Mouse (Mus musculus): ENCODE data around the gene Pla2g1b. TPM values are rescaled to one million over a fixed set of nuclear protein-coding genes. Genes with fewer than 3 reads are reported as not detected.
A peak's percentile ranks its signal among the peaks of the same experiment; 100 is the strongest.

The Pla2g1b gene
- total and polyA plus RNA-seq, 2 experiments from 2014 or later = not detected

DNA sequence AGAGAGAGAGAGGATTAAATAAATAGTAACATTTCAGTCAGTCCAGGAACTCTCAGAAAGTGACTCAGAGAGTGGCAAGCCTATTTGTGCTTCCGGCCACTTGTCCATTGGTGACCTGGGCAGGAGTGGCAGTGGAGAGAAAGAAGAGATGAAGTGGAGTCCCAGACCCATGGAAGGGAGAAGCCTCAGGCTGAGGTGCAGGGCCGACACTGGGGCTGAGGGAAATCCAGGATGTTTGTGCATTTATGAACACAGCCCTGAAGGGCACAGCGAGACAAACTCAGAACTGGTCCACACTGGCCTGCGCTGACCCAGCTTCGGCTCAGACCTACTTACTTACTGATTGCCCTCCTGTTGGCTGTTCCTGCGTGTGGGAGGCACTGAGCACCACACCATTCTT is 3.7 kb downstream of the Pla2g1b start:
- no peaks in the 10 kb centered on the region for H3K4me1 ChIP-seq (ENCODE audit: control insufficient read depth, insufficient read depth)
- no peak overlapping the region for H3K4me3 ChIP-seq (ENCODE audit: low read depth, low read length)
- no peak overlapping the region for H3K27ac ChIP-seq (ENCODE audit: low read depth)
- DNase-seq (ENCODE audit: low spot score) = no peak
- WGBS = 72% methylated on average over 6 of the region's 6 CpGs
- H3K9ac ChIP-seq (replicated peaks; ENCODE audit: low read depth, low read length) = no peak overlapping the region
- no peak for ATAC-seq (ENCODE audit: insufficient read depth, low read depth)
- H3K4me2 ChIP-seq (ENCODE audit: low read depth, low read length) = no peak overlapping the region
- H3K9me3 ChIP-seq (replicated peaks; ENCODE audit: control insufficient read depth, low read length) = no peaks in the 10 kb centered on the region
- no peaks in the 10 kb centered on the region for H3K36me3 ChIP-seq (replicated peaks; ENCODE audit: control insufficient read depth, insufficient read depth, low read length)
- H3K27me3 ChIP-seq (ENCODE audit: control insufficient read depth, insufficient read depth, low read length) = 0 out of 2 replicates have a peak, but pooled peaks cover 5% of the 10 kb centered on the region
- TF ChIP-seq CTCF (IDR thresholded peaks at IDR 0.05; ENCODE audit: low read depth) = no peak
- no peak for TF ChIP-seq EP300 (IDR thresholded peaks at IDR 0.05; ENCODE audit: low read depth)

DNA sequence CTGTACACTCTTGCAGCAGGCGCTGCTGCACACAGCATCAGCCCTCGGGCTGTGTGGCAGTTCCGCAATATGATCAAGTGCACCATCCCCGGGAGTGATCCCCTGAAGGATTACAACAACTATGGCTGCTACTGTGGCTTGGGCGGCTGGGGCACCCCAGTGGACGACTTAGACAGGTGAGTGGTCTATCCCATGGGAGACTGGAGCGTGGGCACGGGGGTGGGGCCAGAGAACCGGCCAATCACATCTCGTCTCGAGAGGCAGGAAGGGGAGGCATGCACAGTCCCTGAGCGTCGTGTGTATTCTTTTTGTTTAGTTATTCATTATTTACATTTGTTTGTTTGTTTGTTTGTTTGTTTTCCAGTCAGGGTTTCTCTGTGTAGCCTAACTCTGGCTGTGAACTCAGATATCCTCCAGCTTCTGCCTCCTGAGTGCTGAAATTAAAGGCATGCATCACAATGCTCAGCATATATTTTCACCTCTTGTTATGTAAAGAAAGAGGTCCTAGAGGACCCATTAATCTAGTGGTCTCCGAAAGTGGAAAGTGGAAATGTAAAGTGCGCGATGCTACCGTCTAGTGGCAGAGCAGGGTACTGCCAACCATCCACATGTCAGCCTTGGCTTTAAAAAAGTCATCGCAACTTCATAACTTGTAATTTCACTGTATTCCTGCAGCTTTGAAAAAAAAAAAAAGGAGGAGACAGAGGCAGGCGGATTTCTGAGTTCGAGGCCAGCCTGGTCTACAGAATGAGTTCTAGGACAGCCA is 4.9 kb downstream of the Pla2g1b start:
- TF ChIP-seq CTCF (IDR thresholded peaks at IDR 0.05; ENCODE audit: low read depth) (peak; percentile 73), EP300 (IDR thresholded peaks at IDR 0.05; ENCODE audit: low read depth) (no peak)
- Histone ChIP-seq H3K4me3 (ENCODE audit: low read depth, low read length) (no peak overlapping the region), H3K4me1 (ENCODE audit: control insufficient read depth, insufficient read depth) (no peaks in the 10 kb centered on the region), H3K9me3 (replicated peaks; ENCODE audit: control insufficient read depth, low read length) (no peaks in the 10 kb centered on the region), H3K27ac (ENCODE audit: low read depth) (no peak overlapping the region), H3K4me2 (ENCODE audit: low read depth, low read length) (no peak overlapping the region), H3K27me3 (ENCODE audit: control insufficient read depth, insufficient read depth, low read length) (0 out of 2 replicates have a peak, but pooled peaks cover 5% of the 10 kb centered on the region), H3K9ac (replicated peaks; ENCODE audit: low read depth, low read length) (no peak overlapping the region), H3K36me3 (replicated peaks; ENCODE audit: control insufficient read depth, insufficient read depth, low read length) (no peaks in the 10 kb centered on the region)
- ATAC-seq (ENCODE audit: insufficient read depth, low read depth) (no peak), DNase-seq (ENCODE audit: low spot score) (no peak)
- WGBS = 34% methylated on average over 20 of the region's 20 CpGs

DNA sequence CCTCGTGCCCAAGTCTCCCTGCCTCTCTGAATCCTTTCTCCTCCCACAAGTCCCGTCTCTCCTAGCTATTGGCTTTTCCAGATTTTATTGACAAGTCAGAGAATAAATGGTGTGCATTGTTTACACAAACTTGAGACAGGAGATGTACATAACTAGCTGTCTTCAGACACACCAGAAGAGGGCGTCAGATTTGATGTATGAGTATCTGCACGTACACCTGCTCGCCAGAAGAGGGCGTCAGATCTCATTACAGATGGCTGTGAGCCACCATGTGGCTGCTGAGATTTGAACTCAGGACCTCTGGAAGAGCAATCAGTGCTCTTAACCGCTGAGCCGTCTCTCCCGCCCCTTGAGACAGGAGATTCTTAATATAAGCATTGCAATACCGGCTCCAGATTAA is 7.1 kb downstream of the Pla2g1b start:
- 71% methylated on average over 10 of the region's 10 CpGs for WGBS
- H3K36me3 ChIP-seq (replicated peaks; ENCODE audit: control insufficient read depth, insufficient read depth, low read length) = 0 out of 2 replicates have a peak, but pooled peaks cover 2% of the 10 kb centered on the region

DNA sequence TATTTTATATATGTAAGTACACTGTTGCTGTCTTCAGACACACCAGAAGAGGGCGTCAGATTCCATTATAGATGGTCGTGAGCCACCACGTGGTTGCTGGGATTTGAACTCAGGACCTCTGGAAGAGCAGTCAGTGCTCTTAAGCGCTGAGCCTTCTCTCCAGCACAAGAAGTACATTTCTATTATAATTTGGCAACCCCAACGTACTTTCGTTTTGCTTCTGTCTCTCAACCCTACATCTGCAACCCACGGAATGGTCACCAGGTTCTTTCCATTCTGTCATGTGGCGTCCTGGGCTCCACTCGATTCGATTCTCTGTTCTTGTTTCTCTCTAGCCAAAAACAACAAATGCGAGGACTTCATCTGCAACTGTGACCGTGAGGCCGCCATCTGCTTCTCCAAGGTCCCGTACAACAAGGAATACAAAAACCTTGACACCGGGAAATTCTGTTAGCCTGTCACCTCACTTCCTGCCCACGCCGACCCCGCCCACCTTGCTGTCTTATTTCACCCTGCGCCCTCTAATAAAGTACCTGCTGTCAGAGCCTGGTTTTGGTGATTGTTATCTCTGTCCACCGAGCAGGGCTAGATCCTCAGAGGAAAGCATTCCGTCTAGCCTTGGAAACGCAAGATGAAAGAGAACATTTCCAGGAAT is 8.2 kb downstream of the Pla2g1b start:
- Histone ChIP-seq H3K27me3 (ENCODE audit: control insufficient read depth, insufficient read depth, low read length) (0 out of 2 replicates have a peak, but pooled peaks cover 5% of the 10 kb centered on the region), H3K36me3 (replicated peaks; ENCODE audit: control insufficient read depth, insufficient read depth, low read length) (peaks cover 4% of the 10 kb centered on the region), H3K9me3 (replicated peaks; ENCODE audit: control insufficient read depth, low read length) (no peaks in the 10 kb centered on the region), H3K9ac (replicated peaks; ENCODE audit: low read depth, low read length) (no peak overlapping the region), H3K4me2 (ENCODE audit: low read depth, low read length) (peak overlapping the region; percentile 31), H3K4me1 (ENCODE audit: control insufficient read depth, insufficient read depth) (no peaks in the 10 kb centered on the region), H3K27ac (ENCODE audit: low read depth) (no peak overlapping the region), H3K4me3 (ENCODE audit: low read depth, low read length) (0 out of 2 replicates have a peak overlapping the region, but pooled peaks have one; percentile 9)
- WGBS = 57% methylated on average over 22 of the region's 22 CpGs
- DNase-seq (ENCODE audit: low spot score) (peak; percentile 33), ATAC-seq (ENCODE audit: insufficient read depth, low read depth) (no peak)
- TF ChIP-seq EP300 (IDR thresholded peaks at IDR 0.05; ENCODE audit: low read depth) (no peak), CTCF (IDR thresholded peaks at IDR 0.05; ENCODE audit: low read depth) (no peak)

More for the DNA sequence above, 7.1 kb downstream of the Pla2g1b start:
- H3K9ac ChIP-seq (replicated peaks; ENCODE audit: low read depth, low read length) = no peak overlapping the region
- H3K4me1 ChIP-seq (ENCODE audit: control insufficient read depth, insufficient read depth) = no peaks in the 10 kb centered on the region
- TF ChIP-seq EP300 (IDR thresholded peaks at IDR 0.05; ENCODE audit: low read depth) = no peak
- no peak for TF ChIP-seq CTCF (IDR thresholded peaks at IDR 0.05; ENCODE audit: low read depth)
- H3K27ac ChIP-seq (ENCODE audit: low read depth) = no peak overlapping the region
- H3K27me3 ChIP-seq (ENCODE audit: control insufficient read depth, insufficient read depth, low read length) = 0 out of 2 replicates have a peak, but pooled peaks cover 5% of the 10 kb centered on the region
- no peaks in the 10 kb centered on the region for H3K9me3 ChIP-seq (replicated peaks; ENCODE audit: control insufficient read depth, low read length)
- no peak for DNase-seq (ENCODE audit: low spot score)
- H3K4me3 ChIP-seq (ENCODE audit: low read depth, low read length) = no peak overlapping the region
- ATAC-seq (ENCODE audit: insufficient read depth, low read depth) = no peak
- no peak overlapping the region for H3K4me2 ChIP-seq (ENCODE audit: low read depth, low read length)

DNA sequence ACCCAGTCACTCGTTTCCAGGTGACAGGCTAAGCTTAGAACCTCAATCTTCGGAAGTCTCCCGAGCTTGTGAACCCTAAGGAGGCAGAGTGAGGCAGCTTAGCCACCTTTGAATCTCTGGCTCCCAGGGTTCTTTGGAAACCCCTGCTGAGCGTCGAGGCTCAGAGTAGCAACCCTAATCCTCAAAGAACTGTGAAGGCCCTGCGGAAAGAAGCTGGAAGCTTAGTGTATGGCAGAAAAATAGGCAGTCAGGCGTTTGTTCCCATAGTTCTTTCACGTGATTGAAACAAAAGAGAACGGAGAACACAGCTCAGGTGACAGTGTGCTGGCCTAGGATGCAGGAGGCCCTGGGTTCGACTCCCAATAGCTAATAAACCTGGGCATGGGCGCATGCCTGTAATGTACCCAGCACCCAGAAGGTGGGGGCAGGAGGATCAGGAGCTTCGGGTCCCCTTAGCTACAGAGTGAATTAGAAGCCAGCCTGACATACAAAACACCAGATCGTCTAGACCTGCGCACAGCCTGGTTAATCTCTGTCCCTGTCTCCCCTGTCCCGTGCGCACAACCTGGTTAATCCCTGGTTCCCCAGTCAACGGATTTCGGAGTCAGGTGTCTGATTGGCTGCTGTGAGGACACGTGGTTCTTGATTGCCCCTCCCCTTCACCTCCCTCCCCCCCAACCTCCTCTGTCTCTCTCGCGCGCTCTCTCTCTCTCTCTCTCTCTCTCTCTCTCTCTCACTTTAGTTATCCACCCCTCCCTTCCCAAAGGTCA is 9.5 kb downstream of the Pla2g1b start:
- H3K36me3 ChIP-seq (replicated peaks; ENCODE audit: control insufficient read depth, insufficient read depth, low read length) = peaks cover 13% of the 10 kb centered on the region
- H3K9me3 ChIP-seq (replicated peaks; ENCODE audit: control insufficient read depth, low read length) = no peaks in the 10 kb centered on the region
- ATAC-seq (ENCODE audit: insufficient read depth, low read depth) (peak; percentile 86), DNase-seq (ENCODE audit: low spot score) (peak; percentile 67)
- H3K27me3 ChIP-seq (ENCODE audit: control insufficient read depth, insufficient read depth, low read length) = 0 out of 2 replicates have a peak, but pooled peaks cover 3% of the 10 kb centered on the region
- no peaks in the 10 kb centered on the region for H3K4me1 ChIP-seq (ENCODE audit: control insufficient read depth, insufficient read depth)
- H3K4me3 ChIP-seq (ENCODE audit: low read depth, low read length) = peak overlapping the region; percentile 25
- H3K27ac ChIP-seq (ENCODE audit: low read depth) = no peak overlapping the region
- WGBS = 15% methylated on average over 20 of the region's 22 CpGs
- TF ChIP-seq EP300 (IDR thresholded peaks at IDR 0.05; ENCODE audit: low read depth) (no peak), CTCF (IDR thresholded peaks at IDR 0.05; ENCODE audit: low read depth) (no peak)
- H3K9ac ChIP-seq (replicated peaks; ENCODE audit: low read depth, low read length) = peak overlapping the region; percentile 21; the same call in 1 of the 2 replicates
- H3K4me2 ChIP-seq (ENCODE audit: low read depth, low read length) = peak overlapping the region; percentile 57

Measured in heart, postnatal 0 days (tissue).